Mouse (Mus musculus): Measurements from ENCODE around the gene Slc35c1.

DNA sequence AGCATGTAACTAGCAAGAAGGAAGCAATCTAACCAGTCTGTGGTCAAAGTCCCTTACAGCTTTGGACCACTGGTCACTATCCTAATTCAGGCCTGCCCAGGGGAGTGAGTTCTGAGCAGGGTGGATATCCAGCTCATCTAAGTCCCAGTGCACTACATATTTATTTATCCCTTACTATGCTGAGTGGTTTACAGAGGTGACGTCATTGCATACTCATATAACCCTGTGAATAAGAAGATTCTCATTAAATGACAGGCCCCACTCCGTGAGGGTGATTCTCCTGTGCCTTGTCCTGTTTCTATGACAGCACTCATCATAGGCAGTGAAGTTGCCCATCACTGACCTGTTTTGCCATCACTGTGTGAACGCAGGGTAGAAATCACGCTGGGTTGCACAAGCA lies 35.0 kb downstream of the Slc35c1 start:
- TF ChIP-seq CTCF (IDR thresholded peaks at IDR 0.05; ENCODE audit: control insufficient read depth, insufficient read depth, low read length) (no peak), POLR2A (IDR thresholded peaks at IDR 0.05; ENCODE audit: borderline replicate concordance, control insufficient read depth, low read depth, low read length) (no peak)

All from bone marrow, adult 2 months (tissue).